Comparison of ENCODE assay signal across 30 mouse cellular contexts in genomic region chr2:101580977-101581376, GRCm38 (mm10). TPM values are rescaled to one million over a fixed set of nuclear protein-coding genes. Genes with fewer than 3 reads are reported as not detected.
DNase-seq lines count a peak whose midpoint lies in the region; ATAC-seq lines count a peak whose summit lies in the region.
"Had no signal": no experiment of that assay in that cellular context is flagged by ENCODE, and none has a peak within 500 bp of the region (broad histone marks: within the 10 kb centered on the region; RNA-seq: fewer than 3 reads in every experiment).

No protein-coding gene starts in this region.

- H3K4me2 ChIP-seq in liver, embryonic 11.5 days, result no peak overlapping the region
- no peak overlapping the region for H3K4me2 ChIP-seq in limb, embryonic 13.5 days (replicated peaks)
- H3K4me2 ChIP-seq in forebrain, embryonic 14.5 days (ENCODE audit: low read length), result no peak overlapping the region
- H3K4me2 ChIP-seq: forebrain, embryonic 13.5 days; heart, embryonic 13.5 days; hindbrain, embryonic 13.5 days had no signal

- 69% methylated on average over 3 of the region's 3 CpGs for WGBS in liver, embryonic 11.5 days
- 47% methylated on average over 3 of the region's 3 CpGs for WGBS in limb, embryonic 13.5 days
- 60% methylated on average over 3 of the region's 3 CpGs for WGBS in forebrain, embryonic 14.5 days

- H3K27ac ChIP-seq in liver, embryonic 11.5 days (ENCODE audit: low read depth, low read length), result no peak overlapping the region
- 0 out of 2 replicates have a peak overlapping the region, but pooled peaks have one; percentile 44 for H3K27ac ChIP-seq in limb, embryonic 13.5 days
- no peak overlapping the region for H3K27ac ChIP-seq in forebrain, embryonic 14.5 days (ENCODE audit: low read depth, low read length)
- H3K27ac ChIP-seq: forebrain, embryonic 10.5 days; forebrain, embryonic 13.5 days; gastrocnemius, adult 2 months; heart, embryonic 13.5 days; hindbrain, embryonic 10.5 days; hindbrain, embryonic 13.5 days had no signal

- no peaks in the 10 kb centered on the region for H3K4me1 ChIP-seq in liver, embryonic 11.5 days (replicated peaks; ENCODE audit: control insufficient read depth, insufficient read depth, low read length)
- H3K4me1 ChIP-seq in limb, embryonic 13.5 days, result peaks cover 28% of the 10 kb centered on the region
- no peaks in the 10 kb centered on the region for H3K4me1 ChIP-seq in forebrain, embryonic 14.5 days (ENCODE audit: control insufficient read depth, insufficient read depth, low read length)
- H3K4me1 ChIP-seq: heart, embryonic 13.5 days; hindbrain, embryonic 10.5 days; hindbrain, embryonic 13.5 days had no signal

- H3K9ac ChIP-seq in liver, embryonic 11.5 days (ENCODE audit: low read depth, low read length), result no peak overlapping the region
- no peak overlapping the region for H3K9ac ChIP-seq in limb, embryonic 13.5 days
- no peak overlapping the region for H3K9ac ChIP-seq in forebrain, embryonic 14.5 days (ENCODE audit: low read length)
- H3K9ac ChIP-seq: forebrain, embryonic 13.5 days; forebrain, postnatal 0 days; heart, embryonic 13.5 days; hindbrain, embryonic 13.5 days had no signal

- peak; percentile 70 for ATAC-seq in liver, embryonic 11.5 days (replicated peaks; ENCODE audit: low FRiP score)
- 0 out of 2 replicates have a peak, but pooled peaks have one; percentile 25 for ATAC-seq in common myeloid progenitor, adult 5-6 weeks (replicated peaks; ENCODE audit: low read depth, poor library complexity, severe bottlenecking)
- ATAC-seq in limb, embryonic 13.5 days (ENCODE audit: low FRiP score, low read depth), result no peak
- ATAC-seq in forebrain, embryonic 14.5 days, result no peak
- ATAC-seq: activated CD4-positive, CD25-positive, alpha-beta regulatory T cell, adult 4 months; CD4-positive, CD25-positive, alpha-beta regulatory T cell, adult 4 months; hindbrain, embryonic 16.5 days had no signal

- DNase-seq in liver, embryonic 11.5 days (ENCODE audit: low spot score), result no peak
- DNase-seq in liver, result no peak
- DNase-seq in thymus, postnatal 14 days, result peak; percentile 26
- no peak for DNase-seq in thymus, postnatal 25 days
- DNase-seq in kidney, postnatal 14 days, result no peak
- no peak for DNase-seq in forebrain, embryonic 14.5 days (ENCODE audit: low spot score)
- DNase-seq: adrenal gland, adult 8-10 months; adrenal gland, postnatal 25 days; cerebellum, adult 11-12 months; cerebellum, adult 8-10 months; gastrocnemius, adult 2 months; gastrocnemius, postnatal 14 days; heart, adult 18-20 months; heart, postnatal 36 days had no signal

- no peaks in the 10 kb centered on the region for H3K27me3 ChIP-seq in liver, embryonic 11.5 days (replicated peaks; ENCODE audit: control insufficient read depth, insufficient read depth, low read length)
- no peaks in the 10 kb centered on the region for H3K27me3 ChIP-seq in limb, embryonic 13.5 days
- H3K27me3 ChIP-seq in forebrain, embryonic 14.5 days (replicated peaks; ENCODE audit: control insufficient read depth, insufficient read depth, low read length), result no peaks in the 10 kb centered on the region
- H3K27me3 ChIP-seq: forebrain, embryonic 13.5 days; heart, embryonic 13.5 days; hindbrain, embryonic 13.5 days had no signal

- no peaks in the 10 kb centered on the region for H3K36me3 ChIP-seq in liver, embryonic 11.5 days (ENCODE audit: control insufficient read depth, insufficient read depth, low read length)
- H3K36me3 ChIP-seq in limb, embryonic 13.5 days, result peaks cover 11% of the 10 kb centered on the region
- H3K36me3 ChIP-seq in forebrain, embryonic 14.5 days (ENCODE audit: control insufficient read depth, insufficient read depth, low read length), result no peaks in the 10 kb centered on the region
- H3K36me3 ChIP-seq: forebrain, embryonic 10.5 days; hindbrain, embryonic 10.5 days; hindbrain, embryonic 13.5 days had no signal

- H3K9me3 ChIP-seq in liver, embryonic 11.5 days (ENCODE audit: control insufficient read depth, low read length), result no peaks in the 10 kb centered on the region
- no peaks in the 10 kb centered on the region for H3K9me3 ChIP-seq in limb, embryonic 13.5 days
- no peaks in the 10 kb centered on the region for H3K9me3 ChIP-seq in forebrain, embryonic 14.5 days (replicated peaks; ENCODE audit: control insufficient read depth, low read length)
- H3K9me3 ChIP-seq: forebrain, embryonic 10.5 days; forebrain, embryonic 13.5 days; heart, embryonic 13.5 days; hindbrain, embryonic 10.5 days; hindbrain, embryonic 13.5 days had no signal

- H3K4me3 ChIP-seq in liver, embryonic 11.5 days (ENCODE audit: low read depth, low read length), result no peak overlapping the region
- no peak overlapping the region for H3K4me3 ChIP-seq in limb, embryonic 13.5 days
- no peak overlapping the region for H3K4me3 ChIP-seq in forebrain, embryonic 14.5 days (ENCODE audit: low read depth, low read length)
- H3K4me3 ChIP-seq: forebrain, embryonic 10.5 days; forebrain, embryonic 13.5 days; gastrocnemius, adult 2 months; heart, embryonic 13.5 days; hindbrain, embryonic 10.5 days; hindbrain, embryonic 13.5 days had no signal

RNA-seq across cellular contexts. Expression of gene Rag2, which starts 43.5 kb away (rescaled TPM):
- 0.10 and 0.17 TPM in 2 replicates for polyA plus RNA-seq in liver, embryonic 11.5 days (2014; fragmentation: Nextera tagmentation; extraction: Ambion mirVana)
- total RNA-seq in common myeloid progenitor, adult 5-6 weeks (2017), result 1.1 and 3.7 TPM in 2 replicates
- not detected in 2 replicates for polyA plus RNA-seq in limb, embryonic 13.5 days (2015; fragmentation: Nextera tagmentation; extraction: Ambion mirVana)
- 0.14 TPM in 1 of 2 replicates, not detected in the other for polyA plus RNA-seq in forebrain, embryonic 14.5 days (2014; fragmentation: Nextera tagmentation; extraction: Ambion mirVana)
- total RNA-seq: adrenal gland, adult 8-10 months; adrenal gland, postnatal 25 days; forebrain, postnatal 0 days; gastrocnemius, adult 2 months; gastrocnemius, postnatal 14 days; gastrocnemius, postnatal 4 days; heart, adult 18-20 months; heart, postnatal 36 days had no signal
- polyA plus RNA-seq: activated CD4-positive, CD25-positive, alpha-beta regulatory T cell, adult 4 months; C2C12; embryonic facial prominence, embryonic 11.5 days; forebrain, embryonic 10.5 days; forebrain, embryonic 13.5 days; forebrain, postnatal 0 days; frontal cortex, adult 2 months; heart, postnatal 0 days; hindbrain, embryonic 10.5 days; hindbrain, embryonic 16.5 days had no signal

Comparison
In these comparisons a context has a peak if more than half of its experiments do, and no peak if none do; other contexts are left out.
1. ATAC-seq: peak in liver, embryonic 11.5 days (single experiment) and common myeloid progenitor, adult 5-6 weeks (single experiment); none in limb, embryonic 13.5 days (single experiment) and forebrain, embryonic 14.5 days (single experiment).